Mouse (Mus musculus) forebrain, embryonic 11.5 days (tissue): ENCODE measurements at regions not wholly inside any gene's neighbourhood (a gene's known extent, or its start where the extent isn't known, plus 50 kb on each side); places are given as distances from the start of the nearest gene placed in this dataset.

Experiments used
- ATAC-seq: fragments of 200-750 bp; cut with Nextera tagmentation; replicated peaks from 2 replicates; pipeline ENCODE4 v1.8.0; 2017; ENCODE audit warnings: moderate TSS enrichment; ENCODE audit not compliant: low FRiP score
- DNase-seq: peaks from one replicate; pipeline ENCODE4 v3.0.0-alpha.2; 2017; ENCODE audit warnings: low spot score
- H3K27ac ChIP-seq: fragments of 300-500 bp; sonication (generic); 2 replicates; pipeline ENCODE4 v1.5.1; 2014; ENCODE audit warnings: low read depth, low read length
- H3K27me3 ChIP-seq: fragments of 300-500 bp; sonication (generic); 2 replicates; pipeline ENCODE4 v1.6.1; 2014; ENCODE audit warnings: mild to moderate bottlenecking, low read length, mixed read lengths; ENCODE audit not compliant: control insufficient read depth, insufficient read depth
- H3K36me3 ChIP-seq: fragments of 300-500 bp; sonication (generic); 2 replicates; pipeline ENCODE4 v1.6.1; 2014; ENCODE audit warnings: mild to moderate bottlenecking, low read length, moderate library complexity, mixed read lengths; ENCODE audit not compliant: control insufficient read depth, insufficient read depth
- H3K4me1 ChIP-seq: fragments of 300-500 bp; sonication (generic); replicated peaks from 2 replicates; pipeline ENCODE4 v1.6.1; 2014; ENCODE audit warnings: low read length, mixed read lengths; ENCODE audit not compliant: control insufficient read depth, insufficient read depth
- H3K4me2 ChIP-seq: fragments of 300-500 bp; sonication (generic); 2 replicates; pipeline ENCODE4 v1.6.1; 2014; ENCODE audit warnings: low read depth, mild to moderate bottlenecking, low read length, moderate library complexity, mixed read lengths; ENCODE audit not compliant: severe bottlenecking
- H3K4me3 ChIP-seq: fragments of 300-500 bp; sonication (generic); 2 replicates; pipeline ENCODE4 v1.5.1; 2014; ENCODE audit warnings: low read depth, low read length
- H3K9ac ChIP-seq: fragments of 300-500 bp; sonication (generic); 2 replicates; pipeline ENCODE4 v1.6.1; 2014; ENCODE audit warnings: low read length
- H3K9me3 ChIP-seq: fragments of 300-500 bp; sonication (generic); 2 replicates; pipeline ENCODE4 v1.6.1; 2016; ENCODE audit warnings: low read length, mixed read lengths; ENCODE audit not compliant: control insufficient read depth
- WGBS: fragments of 180-500 bp; shearing (Covaris S2); extraction: QIAGEN DNeasy Blood & Tissue Kit; methylation state at CpG from one replicate; pipeline ENCODE4 v1.1.7; 2014; 5-methylcytosine and 5-hydroxymethylcytosine counted together

GRCm38 (mm10) chr4:124277456-124278181 is 333.0 kb downstream of the 3100002H09Rik start:
- Histone ChIP-seq H3K27me3 (peaks cover 49% of the 10 kb centered on the region), H3K36me3 (no peaks in the 10 kb centered on the region), H3K9ac (peak overlapping the region; percentile 63), H3K4me1 (peaks cover 11% of the 10 kb centered on the region), H3K9me3 (no peaks in the 10 kb centered on the region), H3K27ac (peak overlapping the region; percentile 85), H3K4me2 (peak overlapping the region; percentile 72), H3K4me3 (peak overlapping the region; percentile 31)
- peak; percentile 80 for ATAC-seq
- WGBS, result under 1% methylated on average over 43 of the region's 43 CpGs
- DNase-seq, result peak; percentile 85

GRCm38 (mm10) chr4:124276741-124277455 is 333.7 kb downstream of the 3100002H09Rik start:
- 2% methylated on average over 21 of the region's 21 CpGs for WGBS
- DNase-seq (peak; percentile 87), ATAC-seq (peak; percentile 75)
- peak overlapping the region; percentile 85 for H3K27ac ChIP-seq
- peaks cover 11% of the 10 kb centered on the region for H3K4me1 ChIP-seq
- H3K4me2 ChIP-seq, result peak overlapping the region; percentile 72
- peaks cover 56% of the 10 kb centered on the region for H3K27me3 ChIP-seq
- no peaks in the 10 kb centered on the region for H3K36me3 ChIP-seq
- H3K9ac ChIP-seq, result peak overlapping the region; percentile 63
- no peaks in the 10 kb centered on the region for H3K9me3 ChIP-seq
- peak overlapping the region; percentile 31 for H3K4me3 ChIP-seq

- H3K36me3 ChIP-seq, result no peaks in the 10 kb centered on the region
- H3K27me3 ChIP-seq, result peaks cover 53% of the 10 kb centered on the region
- H3K27ac ChIP-seq, result no peak overlapping the region
- DNase-seq (no peak), ATAC-seq (no peak)
- 86% methylated on average over 2 of the region's 2 CpGs for WGBS
- H3K4me3 ChIP-seq, result no peak overlapping the region
- peaks cover 5% of the 10 kb centered on the region for H3K4me1 ChIP-seq
- no peaks in the 10 kb centered on the region for H3K9me3 ChIP-seq
- H3K4me2 ChIP-seq, result no peak overlapping the region
- no peak overlapping the region for H3K9ac ChIP-seq
These were observed 338.6 kb downstream of the 3100002H09Rik start for GRCm38 (mm10) chr4:124272002-124272401.

GRCm38 (mm10) chr4:124268404-124268803 is 342.2 kb downstream of the 3100002H09Rik start:
- no peak overlapping the region for H3K9ac ChIP-seq
- ATAC-seq, result no peak
- H3K4me2 ChIP-seq, result no peak overlapping the region
- H3K36me3 ChIP-seq, result no peaks in the 10 kb centered on the region
- peaks cover 33% of the 10 kb centered on the region for H3K27me3 ChIP-seq
- H3K4me1 ChIP-seq, result peaks cover 9% of the 10 kb centered on the region
- no peak overlapping the region for H3K27ac ChIP-seq
- H3K9me3 ChIP-seq, result no peaks in the 10 kb centered on the region
- 89% methylated on average over 4 of the region's 4 CpGs for WGBS
- DNase-seq, result no peak
- no peak overlapping the region for H3K4me3 ChIP-seq

GRCm38 (mm10) chr4:124266573-124266972 is 344.0 kb downstream of the 3100002H09Rik start:
- Histone ChIP-seq H3K4me2 (no peak overlapping the region), H3K36me3 (no peaks in the 10 kb centered on the region), H3K27me3 (peaks cover 19% of the 10 kb centered on the region), H3K9ac (no peak overlapping the region), H3K4me3 (no peak overlapping the region), H3K27ac (no peak overlapping the region), H3K9me3 (no peaks in the 10 kb centered on the region), H3K4me1 (peaks cover 9% of the 10 kb centered on the region)
- ATAC-seq (peak; percentile 71), DNase-seq (no peak)
- WGBS, result 15% methylated on average over 4 of the region's 4 CpGs

- ATAC-seq (no peak), DNase-seq (no peak)
- Histone ChIP-seq H3K27ac (no peak overlapping the region), H3K4me1 (peaks cover 9% of the 10 kb centered on the region), H3K9me3 (no peaks in the 10 kb centered on the region), H3K4me3 (no peak overlapping the region), H3K27me3 (peaks cover 10% of the 10 kb centered on the region), H3K4me2 (no peak overlapping the region), H3K9ac (no peak overlapping the region), H3K36me3 (no peaks in the 10 kb centered on the region)
- 87% methylated on average over 15 of the region's 15 CpGs for WGBS
These were observed 345.1 kb downstream of the 3100002H09Rik start for GRCm38 (mm10) chr4:124265527-124265926.

- Histone ChIP-seq H3K4me2 (no peak overlapping the region), H3K4me1 (peaks cover 20% of the 10 kb centered on the region), H3K27me3 (peaks cover 2% of the 10 kb centered on the region; the same call in 1 of the 2 replicates), H3K27ac (no peak overlapping the region), H3K4me3 (no peak overlapping the region), H3K9me3 (no peaks in the 10 kb centered on the region), H3K36me3 (no peaks in the 10 kb centered on the region), H3K9ac (no peak overlapping the region)
- DNase-seq, result no peak
- no peak for ATAC-seq
- 42% methylated on average over 9 of the region's 9 CpGs for WGBS
These were observed 339.2 kb upstream of the 4930535I16Rik start for GRCm38 (mm10) chr4:124257006-124257405.

GRCm38 (mm10) chr4:124256515-124256914 is 338.7 kb upstream of the 4930535I16Rik start:
- WGBS, result 81% methylated on average over 7 of the region's 7 CpGs

More at GRCm38 (mm10) chr4:124256515-124256914, 338.7 kb upstream of the 4930535I16Rik start:
- H3K4me3 ChIP-seq, result no peak overlapping the region
- no peak overlapping the region for H3K9ac ChIP-seq
- ATAC-seq, result no peak
- H3K27ac ChIP-seq, result no peak overlapping the region
- H3K9me3 ChIP-seq, result no peaks in the 10 kb centered on the region
- H3K4me2 ChIP-seq, result no peak overlapping the region
- no peak for DNase-seq
- peaks cover 2% of the 10 kb centered on the region; the same call in 1 of the 2 replicates for H3K27me3 ChIP-seq
- no peaks in the 10 kb centered on the region for H3K36me3 ChIP-seq
- peaks cover 20% of the 10 kb centered on the region for H3K4me1 ChIP-seq
